Mouse (Mus musculus): ENCODE results near the gene Asic4. TPM values are rescaled to one million over a fixed set of nuclear protein-coding genes. Genes with fewer than 3 reads are reported as not detected.

Asic4 gene
- polyA plus RNA-seq (2017; shearing (Covaris generic)), result under 1 TPM in 1 of 2 experiments, not detected in 1; 0.15 TPM

DNA sequence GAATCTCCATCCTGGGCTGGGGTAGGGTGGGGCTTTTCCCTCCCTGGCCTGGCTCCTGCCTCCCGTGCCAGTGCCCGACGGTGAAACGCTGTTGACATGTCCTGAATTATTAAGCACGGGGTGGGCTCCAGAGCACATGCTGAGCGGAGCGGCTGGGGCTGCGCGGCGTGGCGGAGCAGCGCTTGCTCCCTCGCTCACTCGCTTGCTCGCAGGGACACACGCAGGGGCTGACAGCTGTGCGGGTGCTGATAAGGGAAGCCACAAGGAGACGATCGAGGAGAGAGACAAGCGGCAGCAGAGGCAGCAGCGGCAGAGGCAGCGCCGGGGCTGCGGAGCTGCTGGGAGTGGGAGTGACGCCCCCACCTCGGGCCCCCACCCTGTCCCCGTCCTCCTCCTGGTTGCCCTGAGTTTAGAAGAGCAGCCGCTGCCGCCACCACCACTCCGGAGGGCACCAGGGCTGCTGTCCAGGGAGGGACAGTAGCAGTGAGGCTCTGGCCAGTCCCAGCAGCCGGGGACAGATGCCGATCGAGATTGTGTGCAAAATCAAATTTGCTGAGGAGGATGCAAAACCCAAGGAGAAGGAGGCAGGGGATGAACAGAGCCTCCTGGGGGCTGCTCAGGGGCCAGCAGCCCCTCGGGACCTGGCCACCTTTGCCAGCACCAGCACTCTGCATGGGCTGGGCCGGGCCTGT lies at the start of gene Asic4:
Gene Asic4, plus strand, starts transcription at position 123 of the 692 bp plus-strand sequence.

DNA sequence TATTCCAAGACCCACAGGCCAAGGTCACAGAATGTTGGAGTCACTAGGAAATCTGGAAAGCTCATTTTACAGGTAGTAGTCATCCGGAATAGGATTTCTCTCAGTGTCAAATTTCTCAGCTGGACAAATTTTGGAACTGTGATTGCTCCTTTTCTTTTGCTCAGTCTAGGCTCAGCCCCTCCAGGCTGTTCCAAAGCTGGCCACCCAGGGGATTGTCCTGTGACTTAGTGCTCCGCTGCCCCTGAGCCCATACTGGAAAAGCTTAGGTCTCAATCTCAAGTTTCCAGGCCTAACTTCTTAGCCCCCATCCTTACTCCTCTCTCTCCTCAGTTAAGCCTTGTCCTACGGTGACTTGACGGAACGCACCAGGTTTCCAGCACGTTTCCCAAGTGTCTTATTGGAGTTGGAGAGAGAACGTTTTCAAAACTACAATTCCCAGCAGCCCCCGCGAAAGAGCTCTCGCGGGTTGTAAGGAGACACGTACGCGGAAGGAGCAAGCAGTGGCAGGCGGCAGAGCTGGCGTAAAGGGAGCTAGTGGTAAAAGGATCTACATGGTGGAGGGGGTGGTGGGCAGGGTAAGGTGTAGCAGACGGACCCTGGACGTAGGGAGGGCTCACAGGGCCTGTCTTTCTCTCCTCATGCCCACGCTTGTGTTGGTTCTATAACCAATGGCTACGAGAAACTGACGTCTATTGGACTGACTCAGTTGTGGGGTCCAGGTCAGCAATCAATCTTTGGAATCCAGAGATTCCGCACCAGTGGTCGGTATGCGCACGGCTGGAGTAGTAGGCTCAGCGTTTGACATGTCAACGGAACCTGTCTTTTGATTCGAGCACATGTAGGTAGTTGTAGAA lies 14.5 kb upstream of the Asic4 start, which contains the start of gene Gmppa:
Gene Gmppa, plus strand, starts transcription at position 456 of the 854 bp plus-strand sequence.

GRCm38 (mm10) chr1:75478916-75479634 lies 28.8 kb downstream of the Asic4 start, which contains the start of the genes Chpf and Tmem198:
Gene Chpf (minus strand): TSS chr1:75479307.
Gene Tmem198 (plus strand): TSS chr1:75479532.

GRCm38 (mm10) chr1:75505956-75506831 lies 56.0 kb downstream of the Asic4 start, which contains the start of gene Obsl1:
Gene Obsl1 (minus strand): TSS chr1:75506452.

GRCm38 (mm10) chr1:75507006-75507405 lies 56.8 kb downstream of the Asic4 start, which contains the start of gene Inha:
Gene Inha (plus strand): TSS chr1:75507077.

GRCm38 (mm10) chr1:75521321-75522031 lies 71.2 kb downstream of the Asic4 start, which contains the start of gene Stk11ip:
Gene Stk11ip (plus strand): TSS chr1:75521529.

Other genes with a start within 250 kb of the Asic4 start
- 10 to 100 TPM in 1 of 2 experiments, 1 to 10 TPM in 1; 9.9 to 18.9 TPM for gene Glb1l, start 239.6 kb upstream of the Asic4 start, polyA plus RNA-seq (2017; shearing (Covaris generic))
- gene Stk16, start 239.6 kb upstream of the Asic4 start, polyA plus RNA-seq (2017; shearing (Covaris generic)), result 100 to 1,000 TPM in 1 of 2 experiments, 10 to 100 TPM in 1; 97.8 to 128 TPM
- gene Tuba4a, start 230.6 kb upstream of the Asic4 start, polyA plus RNA-seq (2017; shearing (Covaris generic)), result 100 to 1,000 TPM; 268 to 351 TPM
- gene A630095N17Rik, start 218.3 kb upstream of the Asic4 start, polyA plus RNA-seq (2017; shearing (Covaris generic)), result 1 to 10 TPM in 1 of 2 experiments, not detected in 1; 2.1 TPM
- 10 to 100 TPM; 41.1 to 41.7 TPM for gene Dnajb2, start 214.0 kb upstream of the Asic4 start, polyA plus RNA-seq (2017; shearing (Covaris generic))
- gene Ptprn, start 185.9 kb upstream of the Asic4 start, polyA plus RNA-seq (2017; shearing (Covaris generic)), result under 1 TPM; 0.28 to 0.32 TPM
- not detected for gene Resp18, start 172.0 kb upstream of the Asic4 start, polyA plus RNA-seq (2017; shearing (Covaris generic))
- gene Dnpep, start 132.4 kb upstream of the Asic4 start, polyA plus RNA-seq (2017; shearing (Covaris generic)), result 10 to 100 TPM; 63.9 to 69.7 TPM
- under 1 TPM in 1 of 2 experiments, not detected in 1; 0.77 TPM for gene Des, start 90.1 kb upstream of the Asic4 start, polyA plus RNA-seq (2017; shearing (Covaris generic))
- gene Speg, start 75.1 kb upstream of the Asic4 start, polyA plus RNA-seq (2017; shearing (Covaris generic)), result 1 to 10 TPM in 1 of 2 experiments, under 1 TPM in 1; 0.95 to 5.6 TPM
- gene Gmppa, start 14.5 kb upstream of the Asic4 start, polyA plus RNA-seq (2017; shearing (Covaris generic)), result 10 to 100 TPM; 67.8 to 92.0 TPM
- 10 to 100 TPM; 49.3 to 50.4 TPM for gene Chpf, start 28.9 kb downstream of the Asic4 start, polyA plus RNA-seq (2017; shearing (Covaris generic))
- 1 to 10 TPM; 1.5 to 3.0 TPM for gene Tmem198, start 29.1 kb downstream of the Asic4 start, polyA plus RNA-seq (2017; shearing (Covaris generic))
- 1 to 10 TPM in 1 of 2 experiments, under 1 TPM in 1; 0.63 to 1.4 TPM for gene Obsl1, start 56.0 kb downstream of the Asic4 start, polyA plus RNA-seq (2017; shearing (Covaris generic))
- gene Inha, start 56.6 kb downstream of the Asic4 start, polyA plus RNA-seq (2017; shearing (Covaris generic)), result under 1 TPM in 1 of 2 experiments, not detected in 1; 0.64 TPM
- gene Stk11ip, start 71.1 kb downstream of the Asic4 start, polyA plus RNA-seq (2017; shearing (Covaris generic)), result 10 to 100 TPM; 24.7 to 35.1 TPM
- under 1 TPM; 0.16 to 0.47 TPM for gene Slc4a3, start 95.8 kb downstream of the Asic4 start, polyA plus RNA-seq (2017; shearing (Covaris generic))

All from inflammation-experienced regulatory T-cells (primary cell).